Mouse (Mus musculus) hindbrain, embryonic 13.5 days (tissue): Measurements from ENCODE around the gene Fgd2. TPM values are rescaled to one million over a fixed set of nuclear protein-coding genes. Genes with fewer than 3 reads are reported as not detected.
A peak's percentile ranks its signal among the peaks of the same experiment; 100 is the strongest.

ENCODE experiments used
- ATAC-seq: fragments of 200-750 bp; cut with Nextera tagmentation; 2 replicates; pipeline ENCODE4 v1.8.0; 2017; ENCODE audit warnings: moderate TSS enrichment; ENCODE audit not compliant: low FRiP score
- H3K27ac ChIP-seq: fragments of 300-500 bp; sonication (generic); 2 replicates; pipeline ENCODE4 v1.5.1; 2015; ENCODE audit warnings: inconsistent platforms, mild to moderate bottlenecking, moderate library complexity
- H3K27me3 ChIP-seq: fragments of 300-500 bp; sonication (generic); 2 replicates; pipeline ENCODE4 v1.6.1; 2015; ENCODE audit warnings: mild to moderate bottlenecking, inconsistent platforms
- H3K36me3 ChIP-seq: fragments of 300-500 bp; sonication (generic); 2 replicates; pipeline ENCODE4 v1.6.1; 2015; ENCODE audit warnings: mild to moderate bottlenecking, inconsistent platforms
- H3K4me1 ChIP-seq: fragments of 300-500 bp; sonication (generic); replicated peaks from 2 replicates; pipeline ENCODE4 v1.6.1; 2015; ENCODE audit warnings: inconsistent platforms
- H3K4me2 ChIP-seq: fragments of 300-500 bp; sonication (generic); 2 replicates; pipeline ENCODE4 v1.6.1; 2015; ENCODE audit warnings: inconsistent platforms, mild to moderate bottlenecking, moderate library complexity
- H3K4me3 ChIP-seq: fragments of 300-500 bp; sonication (generic); 2 replicates; pipeline ENCODE4 v1.5.1; 2015; ENCODE audit warnings: mild to moderate bottlenecking, inconsistent platforms
- H3K9ac ChIP-seq: fragments of 300-500 bp; sonication (generic); 2 replicates; pipeline ENCODE4 v1.6.1; 2015; ENCODE audit warnings: mild to moderate bottlenecking, inconsistent platforms
- H3K9me3 ChIP-seq: fragments of 300-500 bp; sonication (generic); 2 replicates; pipeline ENCODE4 v1.6.1; 2016; ENCODE audit warnings: inconsistent platforms
- WGBS: fragments of 180-500 bp; shearing (Covaris S2); methylation state at CpG from one replicate; pipeline ENCODE4 v1.1.7; 2015; 5-methylcytosine and 5-hydroxymethylcytosine counted together
- polyA plus RNA-seq: library from polyadenylated mRNA; unstranded; fragments of >200 nt; fragmentation: Nextera tagmentation; extraction: Ambion mirVana; gene quantifications from 2 replicates; pipeline ENCODE4 v1.2.1, GENCODE M21; 2015

The Fgd2 gene
- polyA plus RNA-seq, 1 experiment from 2014 or later = 3.8 TPM

DNA sequence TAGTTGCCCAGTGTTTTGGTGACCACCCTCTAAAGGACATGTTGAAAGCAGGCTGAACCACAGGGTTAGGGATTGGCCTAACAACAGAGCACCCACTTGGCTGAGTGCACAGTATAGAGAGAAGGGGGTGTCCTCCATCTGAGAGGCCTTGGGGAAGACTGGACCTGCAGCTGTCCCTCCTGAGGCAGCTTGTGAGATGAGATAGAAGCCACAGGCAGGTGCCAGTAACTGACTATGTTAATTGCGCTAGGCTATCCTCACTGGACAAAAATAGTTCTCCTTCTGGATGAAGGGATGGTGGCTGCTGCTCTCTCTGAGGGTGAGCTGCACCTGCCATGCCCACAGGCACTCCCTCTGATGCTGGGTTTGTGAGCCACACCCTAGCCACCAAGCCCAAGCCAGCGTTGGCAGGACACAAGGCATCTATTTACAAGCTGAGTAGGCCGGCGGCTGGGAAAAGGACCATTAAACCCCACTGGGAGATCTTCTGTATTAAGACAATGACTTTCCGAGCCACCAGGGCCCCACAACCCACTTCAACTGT, 49.2 kb downstream of the Fgd2 start:
- WGBS = 65% methylated on average over 5 of the region's 5 CpGs

DNA sequence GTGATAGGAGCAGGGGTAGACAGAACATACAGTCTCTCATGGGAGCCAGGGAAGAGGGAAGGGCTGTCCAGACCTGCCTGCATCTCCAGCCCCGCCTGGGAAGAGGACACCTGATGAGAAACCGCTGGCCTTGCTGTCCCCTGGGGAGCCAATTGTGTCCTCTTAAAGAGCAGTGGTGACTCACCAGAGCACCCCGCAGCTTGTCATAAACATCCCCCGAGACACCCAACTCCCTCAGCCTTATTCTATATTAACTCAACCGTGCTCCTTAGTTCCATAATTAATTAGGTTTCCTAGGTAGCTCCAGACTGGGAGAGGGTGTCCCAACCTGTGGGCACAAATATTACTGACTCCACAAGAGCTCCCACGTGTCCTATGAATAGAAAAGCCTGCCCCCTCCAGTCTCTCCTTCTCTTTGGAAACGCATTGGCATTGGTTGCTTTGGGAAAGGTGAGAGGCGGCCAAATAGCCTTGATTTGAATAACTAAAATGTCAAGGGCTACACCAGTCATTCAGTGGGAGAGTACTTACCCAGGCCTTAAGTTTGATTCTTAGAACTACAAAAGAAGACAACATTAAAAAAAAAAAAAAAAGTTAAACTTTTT, 51.2 kb downstream of the Fgd2 start:
- H3K4me2 ChIP-seq = no peak overlapping the region
- H3K9me3 ChIP-seq = no peaks in the 10 kb centered on the region
- no peaks in the 10 kb centered on the region for H3K36me3 ChIP-seq
- peaks cover 14% of the 10 kb centered on the region for H3K4me1 ChIP-seq
- 35% methylated on average over 8 of the region's 8 CpGs for WGBS
- no peak overlapping the region for H3K9ac ChIP-seq
- H3K27me3 ChIP-seq = peaks cover 6% of the 10 kb centered on the region; the same call in 1 of the 2 replicates
- no peak overlapping the region for H3K4me3 ChIP-seq
- no peak for ATAC-seq
- no peak overlapping the region for H3K27ac ChIP-seq

More for the DNA sequence above, 49.2 kb downstream of the Fgd2 start:
- H3K9ac ChIP-seq = no peak overlapping the region
- H3K9me3 ChIP-seq = no peaks in the 10 kb centered on the region
- no peak overlapping the region for H3K4me2 ChIP-seq
- H3K4me3 ChIP-seq = no peak overlapping the region
- H3K27ac ChIP-seq = no peak overlapping the region
- ATAC-seq = no peak
- no peaks in the 10 kb centered on the region for H3K36me3 ChIP-seq
- H3K4me1 ChIP-seq = no peaks in the 10 kb centered on the region
- H3K27me3 ChIP-seq = no peaks in the 10 kb centered on the region

DNA sequence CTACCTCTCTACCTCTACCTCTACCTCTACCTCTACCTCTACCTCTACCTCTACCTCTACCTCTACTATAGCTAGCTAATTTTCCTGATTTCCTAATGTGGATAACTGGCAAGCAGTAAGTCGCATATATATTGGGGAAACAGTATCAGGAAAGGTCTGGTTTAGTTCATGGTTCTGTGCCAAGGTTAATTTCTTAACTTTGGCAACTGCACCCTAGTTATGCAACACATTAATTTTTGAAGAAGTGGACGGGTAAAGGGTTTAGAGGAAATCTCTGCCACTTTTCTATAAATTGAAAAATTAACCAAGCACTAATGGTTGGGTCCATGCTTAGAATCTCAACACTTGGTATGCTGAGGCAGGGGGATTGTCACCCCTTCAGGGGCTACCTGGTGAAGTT, 53.9 kb downstream of the Fgd2 start:
- Histone ChIP-seq H3K9me3 (no peaks in the 10 kb centered on the region), H3K27me3 (peaks cover 6% of the 10 kb centered on the region; the same call in 1 of the 2 replicates), H3K36me3 (no peaks in the 10 kb centered on the region), H3K9ac (no peak overlapping the region), H3K4me2 (no peak overlapping the region), H3K4me1 (peaks cover 15% of the 10 kb centered on the region), H3K4me3 (no peak overlapping the region), H3K27ac (no peak overlapping the region)
- 91% methylated on average over 2 of the region's 2 CpGs for WGBS
- ATAC-seq = no peak

DNA sequence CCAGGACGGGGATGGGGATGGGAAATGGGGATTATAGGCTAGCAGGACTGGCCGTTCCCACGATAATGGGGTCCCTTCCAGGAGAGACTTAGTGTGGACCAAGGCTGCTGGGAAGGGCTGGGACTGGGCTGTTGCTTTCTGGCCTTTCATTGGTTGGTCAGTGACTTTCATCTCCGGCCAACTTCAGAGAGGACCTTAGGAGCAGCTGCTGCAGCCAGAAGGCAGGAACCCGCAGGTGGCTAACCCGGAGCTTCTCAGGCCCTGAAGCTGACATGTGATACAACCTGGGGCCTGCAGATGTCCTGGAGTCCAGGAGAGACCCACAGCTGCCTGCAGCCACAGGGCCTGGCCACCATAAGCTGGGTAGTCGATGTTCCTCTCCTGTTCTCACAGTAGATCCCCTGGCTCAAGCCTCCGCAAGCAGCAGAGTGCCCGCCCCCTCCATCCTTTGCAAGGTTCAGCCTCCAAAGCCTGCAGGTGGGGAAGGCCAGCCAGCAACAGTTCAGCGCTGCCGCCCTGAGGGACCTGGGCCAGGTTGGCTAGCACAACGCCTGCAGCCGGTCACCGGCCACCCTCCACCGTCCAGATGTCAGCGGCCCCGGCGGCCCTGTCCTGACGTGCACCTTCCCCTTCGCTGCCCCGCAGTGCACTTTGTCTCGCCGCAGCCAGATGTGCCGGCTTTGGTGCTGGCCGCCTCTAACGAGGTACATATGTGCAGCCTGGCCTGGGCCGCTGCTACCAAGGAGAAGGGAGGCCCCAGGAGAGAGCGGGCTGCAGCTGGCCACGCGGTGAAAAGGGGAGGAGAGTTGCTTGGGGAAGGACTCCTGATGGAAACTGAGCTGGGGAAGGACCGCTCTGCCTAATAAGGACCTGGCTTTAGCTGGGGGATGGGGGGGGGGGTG, 55.3 kb downstream of the Fgd2 start:
- Histone ChIP-seq H3K9ac (peak overlapping the region; percentile 61), H3K36me3 (no peaks in the 10 kb centered on the region), H3K4me3 (peak overlapping the region; percentile 5; the same call in 1 of the 2 replicates), H3K9me3 (no peaks in the 10 kb centered on the region), H3K4me1 (peaks cover 15% of the 10 kb centered on the region), H3K27me3 (peaks cover 6% of the 10 kb centered on the region; the same call in 1 of the 2 replicates), H3K4me2 (peak overlapping the region; percentile 49), H3K27ac (peak overlapping the region; percentile 20)
- 0 out of 2 replicates have a peak, but pooled peaks have one; percentile 46 for ATAC-seq
- WGBS = 11% methylated on average over 31 of the region's 31 CpGs

DNA sequence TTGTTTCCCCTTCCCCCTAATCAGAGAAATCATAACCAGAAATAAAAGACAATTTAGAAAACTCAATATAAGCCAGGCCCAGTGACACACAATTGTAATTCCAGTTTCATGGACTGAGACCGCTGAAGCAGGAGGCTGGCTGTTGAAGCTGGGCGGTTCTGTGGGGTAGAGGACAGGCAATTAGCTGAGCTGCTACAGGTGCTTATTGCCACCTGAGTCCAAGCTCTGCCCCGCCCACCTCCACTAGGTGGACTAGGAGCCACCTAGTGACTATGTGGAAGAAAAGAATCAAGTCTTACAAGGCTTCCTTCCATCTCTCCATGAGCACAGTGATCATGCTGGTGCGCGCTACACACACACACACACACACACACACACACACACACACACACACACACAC, 56.0 kb downstream of the Fgd2 start:
- ATAC-seq = no peak
- no peak overlapping the region for H3K9ac ChIP-seq
- H3K27ac ChIP-seq = no peak overlapping the region
- H3K4me2 ChIP-seq = no peak overlapping the region
- no peaks in the 10 kb centered on the region for H3K9me3 ChIP-seq
- WGBS = 45% methylated on average over 5 of the region's 5 CpGs
- peaks cover 15% of the 10 kb centered on the region for H3K4me1 ChIP-seq
- no peaks in the 10 kb centered on the region for H3K36me3 ChIP-seq
- peaks cover 6% of the 10 kb centered on the region; the same call in 1 of the 2 replicates for H3K27me3 ChIP-seq
- H3K4me3 ChIP-seq = no peak overlapping the region

- Histone ChIP-seq H3K4me3 (no peak overlapping the region), H3K4me2 (no peak overlapping the region), H3K36me3 (no peaks in the 10 kb centered on the region), H3K27me3 (peaks cover 6% of the 10 kb centered on the region; the same call in 1 of the 2 replicates), H3K9me3 (no peaks in the 10 kb centered on the region), H3K27ac (no peak overlapping the region), H3K4me1 (peaks cover 15% of the 10 kb centered on the region), H3K9ac (no peak overlapping the region)
- ATAC-seq = no peak
- 60% methylated on average over 3 of the region's 3 CpGs for WGBS
These were observed 58.2 kb downstream of the Fgd2 start for GRCm38 (mm10) chr17:29418758-29419380.

- ATAC-seq = no peak
- H3K4me1 ChIP-seq = peaks cover 15% of the 10 kb centered on the region
- no peak overlapping the region for H3K4me3 ChIP-seq
- H3K27me3 ChIP-seq = peaks cover 6% of the 10 kb centered on the region; the same call in 1 of the 2 replicates
- H3K9ac ChIP-seq = no peak overlapping the region
- 81% methylated on average over 12 of the region's 12 CpGs for WGBS
- H3K4me2 ChIP-seq = no peak overlapping the region
- no peak overlapping the region for H3K27ac ChIP-seq
- H3K36me3 ChIP-seq = no peaks in the 10 kb centered on the region
- no peaks in the 10 kb centered on the region for H3K9me3 ChIP-seq
These were observed 59.4 kb downstream of the Fgd2 start for GRCm38 (mm10) chr17:29419976-29420739.

GRCm38 (mm10) chr17:29421319-29421718, 60.6 kb downstream of the Fgd2 start:
- H3K9ac ChIP-seq = no peak overlapping the region
- WGBS = 74% methylated on average over 3 of the region's 3 CpGs
- no peak overlapping the region for H3K4me3 ChIP-seq
- H3K4me1 ChIP-seq = peaks cover 7% of the 10 kb centered on the region
- no peaks in the 10 kb centered on the region for H3K36me3 ChIP-seq
- no peak overlapping the region for H3K4me2 ChIP-seq
- no peak overlapping the region for H3K27ac ChIP-seq
- H3K27me3 ChIP-seq = no peaks in the 10 kb centered on the region
- ATAC-seq = no peak
- H3K9me3 ChIP-seq = no peaks in the 10 kb centered on the region

GRCm38 (mm10) chr17:29422337-29422736, 61.6 kb downstream of the Fgd2 start:
- 92% methylated on average over 6 of the region's 6 CpGs for WGBS
- Histone ChIP-seq H3K9me3 (no peaks in the 10 kb centered on the region), H3K4me3 (no peak overlapping the region), H3K9ac (no peak overlapping the region), H3K36me3 (no peaks in the 10 kb centered on the region), H3K27me3 (no peaks in the 10 kb centered on the region), H3K4me1 (no peaks in the 10 kb centered on the region), H3K4me2 (no peak overlapping the region), H3K27ac (no peak overlapping the region)
- ATAC-seq = no peak

GRCm38 (mm10) chr17:29422912-29423504, 62.3 kb downstream of the Fgd2 start:
- no peak overlapping the region for H3K27ac ChIP-seq
- no peak for ATAC-seq
- no peaks in the 10 kb centered on the region for H3K36me3 ChIP-seq
- no peaks in the 10 kb centered on the region for H3K9me3 ChIP-seq
- H3K4me1 ChIP-seq = 0 out of 2 replicates have a peak, but pooled peaks cover 2% of the 10 kb centered on the region
- no peaks in the 10 kb centered on the region for H3K27me3 ChIP-seq
- H3K4me3 ChIP-seq = no peak overlapping the region
- no peak overlapping the region for H3K9ac ChIP-seq
- H3K4me2 ChIP-seq = no peak overlapping the region
- 87% methylated on average over 8 of the region's 8 CpGs for WGBS

- Histone ChIP-seq H3K27ac (no peak overlapping the region), H3K27me3 (no peaks in the 10 kb centered on the region), H3K4me1 (0 out of 2 replicates have a peak, but pooled peaks cover 3% of the 10 kb centered on the region), H3K9me3 (no peaks in the 10 kb centered on the region), H3K9ac (no peak overlapping the region), H3K4me2 (no peak overlapping the region), H3K36me3 (no peaks in the 10 kb centered on the region), H3K4me3 (no peak overlapping the region)
- WGBS = 100% methylated on average over 2 of the region's 2 CpGs
- no peak for ATAC-seq
These were observed 63.3 kb downstream of the Fgd2 start for GRCm38 (mm10) chr17:29423991-29424390.
